Mouse (Mus musculus) layer of hippocampus, postnatal 10 days (tissue): ENCODE measurements around the gene Ccr6. TPM values are rescaled to one million over a fixed set of nuclear protein-coding genes. Genes with fewer than 3 reads are reported as not detected.
"Not testable (repeated sequence)": the region's sequence is repeated elsewhere in the genome, so short reads cannot be mapped to it uniquely, and the experiment has no call there.

Experiments used
- DNase-seq, 2 experiments: peaks; one replicate each; pipeline ENCODE4 v3.0.0; 2021; ENCODE audit warnings: low spot score in 2 of 2
- long read RNA-seq: library from polyadenylated mRNA; stranded (forward); transcript quantifications from one replicate; pipeline ENCODE4 v2.0.0, GENCODE M21; 2023
- total RNA-seq, 2 experiments: library from RNA; stranded (reverse); gene quantifications; 2 replicates each; pipeline ENCODE4 v1.2.3; 2021

The Ccr6 gene
- under 1 TPM in 1 of 2 experiments, not detected in 1; 0.27 TPM for total RNA-seq
- long read RNA-seq = 0 reads

GRCm38 (mm10) chr17:8235743-8236142 is at the start of gene Ccr6:
Gene Ccr6 (plus strand): TSS chr17:8236043.
- DNase-seq = no peak

GRCm38 (mm10) chr17:8193678-8194077 is 42.2 kb upstream of the Ccr6 start:
- DNase-seq = no peak

- no peak for DNase-seq
Observed at GRCm38 (mm10) chr17:8195685-8196376, 40.0 kb upstream of the Ccr6 start.

- no peak for DNase-seq
Observed at GRCm38 (mm10) chr17:8197652-8198051, 38.2 kb upstream of the Ccr6 start.

GRCm38 (mm10) chr17:8199067-8199935 is 36.5 kb upstream of the Ccr6 start:
- no peak for DNase-seq

GRCm38 (mm10) chr17:8199936-8200330 is 35.9 kb upstream of the Ccr6 start:
- DNase-seq = no peak

- no peak for DNase-seq
Observed at GRCm38 (mm10) chr17:8203487-8203886, 32.4 kb upstream of the Ccr6 start.

- not testable (repeated sequence) for DNase-seq
Observed at GRCm38 (mm10) chr17:8205221-8205631, 30.6 kb upstream of the Ccr6 start.

- DNase-seq = no peak
Observed at GRCm38 (mm10) chr17:8206691-8207090, 29.2 kb upstream of the Ccr6 start.

GRCm38 (mm10) chr17:8209696-8210095 is 26.1 kb upstream of the Ccr6 start:
- DNase-seq = no peak

- no peak for DNase-seq
Observed at GRCm38 (mm10) chr17:8210170-8210569, 25.7 kb upstream of the Ccr6 start.

GRCm38 (mm10) chr17:8210675-8211074 is 25.2 kb upstream of the Ccr6 start:
- no peak for DNase-seq

GRCm38 (mm10) chr17:8211399-8211798 is 24.4 kb upstream of the Ccr6 start:
- no peak for DNase-seq

- no peak for DNase-seq
Observed at GRCm38 (mm10) chr17:8214369-8214768, 21.5 kb upstream of the Ccr6 start.

GRCm38 (mm10) chr17:8215016-8215745 is 20.7 kb upstream of the Ccr6 start:
- no peak for DNase-seq

- DNase-seq = no peak
Observed at GRCm38 (mm10) chr17:8223225-8223624, 12.6 kb upstream of the Ccr6 start.

GRCm38 (mm10) chr17:8224072-8224471 is 11.8 kb upstream of the Ccr6 start:
- DNase-seq = no peak

GRCm38 (mm10) chr17:8225166-8225565 is 10.7 kb upstream of the Ccr6 start:
- DNase-seq = no peak

- no peak for DNase-seq
Observed at GRCm38 (mm10) chr17:8225746-8226145, 10.1 kb upstream of the Ccr6 start.

GRCm38 (mm10) chr17:8228622-8229021 is 7.2 kb upstream of the Ccr6 start:
- DNase-seq = no peak

- no peak for DNase-seq
Observed at GRCm38 (mm10) chr17:8229607-8230006, 6.2 kb upstream of the Ccr6 start.

GRCm38 (mm10) chr17:8232089-8232488 is 3.8 kb upstream of the Ccr6 start:
- peak; percentile 48 for DNase-seq
